Mouse (Mus musculus): ENCODE measurements around the gene Lamc3.
"Not testable (repeated sequence)": the region's sequence is repeated elsewhere in the genome, so short reads cannot be mapped to it uniquely, and the experiment has no call there.

Gene Lamc3

DNA sequence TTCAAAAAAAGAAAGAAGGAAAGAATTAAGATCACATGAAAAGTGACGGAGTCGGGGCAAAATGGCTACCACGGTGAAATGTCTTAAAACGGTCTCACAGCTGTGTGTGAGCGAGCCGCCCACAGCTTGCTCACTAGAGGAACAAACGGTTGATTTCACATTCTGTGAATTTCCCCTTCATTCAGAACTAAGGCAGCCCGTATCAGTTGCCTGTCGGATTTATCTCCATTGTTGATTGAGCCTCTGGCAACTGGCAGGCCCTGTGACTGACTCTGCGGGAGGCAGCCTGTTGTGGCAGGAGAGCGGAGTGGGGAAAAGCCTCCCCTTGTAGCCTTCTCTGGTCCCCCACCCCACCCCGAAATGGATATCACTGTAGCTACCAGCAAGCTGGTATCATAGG, 10.6 kb upstream of the Lamc3 start:
- in situ Hi-C loops (cut with MboI, MseI) = no loop called here

DNA sequence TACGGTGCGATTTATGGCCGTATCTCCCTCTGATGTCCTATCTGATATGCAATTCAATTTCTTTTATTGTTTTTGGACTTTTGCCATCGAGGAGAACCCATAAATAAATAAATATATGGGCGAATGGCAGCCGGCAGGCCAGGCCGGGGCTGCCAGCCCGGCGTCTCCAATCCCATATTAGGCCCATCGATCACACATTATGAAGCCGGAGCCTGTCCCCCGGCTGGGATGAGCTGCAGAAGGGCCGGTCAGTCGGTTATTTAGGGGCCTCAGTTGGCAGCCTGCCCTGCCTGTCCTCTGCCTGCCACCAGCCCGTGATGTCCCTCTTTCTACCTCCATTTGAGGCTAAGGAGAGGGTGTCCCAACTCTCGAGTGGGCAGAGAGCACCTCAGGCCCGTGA, 8.5 kb upstream of the Lamc3 start:
- in situ Hi-C loops (cut with MboI, MseI) = no loop called here

DNA sequence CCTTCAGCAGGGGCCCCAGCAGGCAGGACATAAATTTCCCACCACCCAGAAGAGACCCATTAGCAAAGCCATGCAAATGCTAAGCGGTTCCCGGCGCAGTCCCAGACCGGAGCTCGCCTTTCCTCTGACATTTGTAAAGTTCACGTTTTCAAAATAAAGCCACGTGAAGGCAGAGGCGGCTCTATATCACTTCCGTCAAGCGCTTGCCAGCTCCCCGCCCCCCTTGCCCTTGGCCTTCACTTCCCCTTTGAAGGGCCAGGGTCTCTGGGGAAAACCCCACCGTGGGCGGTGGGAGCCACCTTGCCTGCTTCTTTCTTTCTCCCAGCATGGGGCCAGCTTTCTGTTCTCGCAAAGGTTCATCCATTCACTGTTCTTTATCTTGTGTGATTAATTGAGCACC, 6.2 kb upstream of the Lamc3 start:
- in situ Hi-C loops (cut with MboI, MseI) = loop anchor here (10.0 kb wide), 1 partner anchor 66 kb away; the partner anchor contains the start of gene Qrfp

DNA sequence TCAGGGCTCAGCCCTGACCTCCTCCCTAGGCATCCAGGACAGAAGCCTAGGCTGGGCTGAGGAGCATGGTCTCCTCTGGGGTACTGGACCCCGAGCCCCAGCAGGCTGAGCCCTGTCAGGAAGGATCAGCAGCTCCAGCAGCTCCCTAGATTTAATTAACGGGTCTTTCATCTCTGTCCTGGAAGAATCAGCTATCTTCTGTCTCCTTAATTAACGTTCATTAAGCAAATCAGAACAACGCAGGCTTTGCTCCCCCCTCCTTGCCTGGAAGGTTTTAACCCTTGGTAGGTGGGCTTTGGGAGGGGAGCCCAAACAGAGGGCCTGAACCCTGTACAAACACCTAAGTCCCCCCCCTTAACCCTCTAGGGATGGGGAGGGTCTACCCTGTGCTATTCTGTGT, 4.0 kb upstream of the Lamc3 start:
- in situ Hi-C loops (cut with MboI, MseI) = loop anchor here (10.0 kb wide), 1 partner anchor 68 kb away; the partner anchor contains the start of gene Qrfp

DNA sequence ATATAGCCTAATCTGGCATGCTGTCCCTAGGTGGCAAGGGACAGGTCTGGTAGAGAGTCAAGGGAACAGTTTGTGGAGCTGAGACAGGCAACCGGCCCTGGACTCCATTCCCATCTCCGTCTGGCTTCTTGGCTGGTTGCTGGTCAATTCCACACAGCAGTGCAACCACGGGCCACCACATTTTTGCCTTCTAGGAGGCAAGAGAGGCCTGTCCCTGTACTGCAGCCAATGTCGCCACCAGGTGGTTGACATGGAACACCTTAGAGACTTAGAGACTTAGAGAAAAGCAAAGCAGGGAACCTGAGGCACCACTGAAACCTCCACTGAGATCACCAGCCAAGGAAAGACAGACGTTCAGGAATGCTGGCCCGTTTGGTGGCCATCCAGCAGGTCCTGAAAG, 2.3 kb upstream of the Lamc3 start:
- in situ Hi-C loops (cut with MboI, MseI) = loop anchor here (10.0 kb wide), 1 partner anchor 70 kb away; the partner anchor contains the start of gene Qrfp

DNA sequence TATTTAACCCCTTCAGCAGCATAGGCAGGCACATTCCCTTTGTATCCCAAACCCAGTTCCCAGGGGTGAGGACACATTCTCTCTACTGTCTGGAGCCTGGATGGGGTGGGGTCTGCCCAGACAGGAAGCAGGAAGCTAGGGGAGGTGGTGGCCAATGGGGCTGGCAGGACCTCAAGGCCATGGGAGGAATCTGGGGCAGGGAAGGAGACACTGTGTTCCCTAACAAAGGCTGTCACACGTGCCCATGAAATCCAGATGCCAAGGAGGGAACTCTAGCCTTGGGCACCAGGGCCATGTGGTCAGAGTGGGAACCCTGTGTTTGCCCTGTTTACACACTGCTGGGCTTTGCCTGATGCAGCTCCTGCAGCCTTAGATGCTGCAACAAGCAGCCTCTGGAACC, 1.8 kb downstream of the Lamc3 start:
- in situ Hi-C loops (cut with MboI, MseI) = loop anchor here (10.0 kb wide), 1 partner anchor 74 kb away; the partner anchor contains the start of gene Qrfp

DNA sequence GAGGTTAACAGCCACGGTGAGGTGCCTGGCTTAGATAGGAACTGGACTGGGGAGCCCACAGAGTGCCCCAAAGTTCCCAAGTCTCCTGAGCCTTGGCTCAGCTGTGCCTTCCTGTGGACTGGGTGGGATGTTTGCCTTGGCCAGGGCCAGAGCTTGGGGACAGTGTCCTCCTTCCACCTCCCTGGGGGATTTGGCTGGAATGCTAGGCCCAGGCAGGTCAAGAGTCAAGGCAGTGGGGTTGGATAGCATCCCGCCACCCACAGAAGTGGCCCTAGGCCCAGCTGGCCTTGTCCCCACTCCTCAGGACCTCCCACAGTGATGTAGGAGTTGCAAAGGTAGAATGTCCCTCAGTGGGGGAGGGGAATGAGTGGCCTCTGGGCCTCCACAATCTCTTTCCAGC, 4.1 kb downstream of the Lamc3 start:
- in situ Hi-C loops (cut with MboI, MseI) = loop anchor here (10.0 kb wide), 1 partner anchor 1876 kb away; no protein-coding TSS in a partner anchor

DNA sequence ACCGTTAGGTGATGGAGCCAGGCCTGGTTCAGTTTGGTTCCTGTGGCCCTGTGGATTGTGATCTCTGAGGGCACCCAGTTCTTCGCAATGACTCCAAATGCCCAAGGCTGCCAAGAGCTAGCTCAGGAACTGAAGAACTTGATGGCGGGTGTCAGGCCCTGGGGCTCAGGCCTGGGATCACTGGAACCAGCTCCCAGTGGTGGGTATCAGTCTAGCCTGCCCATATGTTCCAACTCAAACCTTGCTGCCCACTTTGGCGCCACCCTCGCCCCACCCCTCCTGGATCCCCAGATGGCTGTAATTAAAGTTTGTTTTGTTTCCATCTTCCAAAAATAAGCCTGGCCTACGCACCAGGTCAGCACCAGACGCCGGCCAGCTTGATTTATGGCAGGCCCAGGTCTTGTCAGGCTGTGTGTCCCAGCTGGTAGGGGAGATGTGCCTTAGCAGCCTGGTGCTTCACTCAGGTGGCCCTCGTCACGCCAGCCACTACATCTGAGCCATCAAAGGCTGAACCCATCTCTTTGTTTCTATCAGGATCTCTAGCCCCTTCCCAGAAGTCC, 6.1 kb downstream of the Lamc3 start:
- in situ Hi-C loops (cut with MboI, MseI) = loop anchor here (10.0 kb wide), 1 partner anchor 1878 kb away; no protein-coding TSS in a partner anchor

DNA sequence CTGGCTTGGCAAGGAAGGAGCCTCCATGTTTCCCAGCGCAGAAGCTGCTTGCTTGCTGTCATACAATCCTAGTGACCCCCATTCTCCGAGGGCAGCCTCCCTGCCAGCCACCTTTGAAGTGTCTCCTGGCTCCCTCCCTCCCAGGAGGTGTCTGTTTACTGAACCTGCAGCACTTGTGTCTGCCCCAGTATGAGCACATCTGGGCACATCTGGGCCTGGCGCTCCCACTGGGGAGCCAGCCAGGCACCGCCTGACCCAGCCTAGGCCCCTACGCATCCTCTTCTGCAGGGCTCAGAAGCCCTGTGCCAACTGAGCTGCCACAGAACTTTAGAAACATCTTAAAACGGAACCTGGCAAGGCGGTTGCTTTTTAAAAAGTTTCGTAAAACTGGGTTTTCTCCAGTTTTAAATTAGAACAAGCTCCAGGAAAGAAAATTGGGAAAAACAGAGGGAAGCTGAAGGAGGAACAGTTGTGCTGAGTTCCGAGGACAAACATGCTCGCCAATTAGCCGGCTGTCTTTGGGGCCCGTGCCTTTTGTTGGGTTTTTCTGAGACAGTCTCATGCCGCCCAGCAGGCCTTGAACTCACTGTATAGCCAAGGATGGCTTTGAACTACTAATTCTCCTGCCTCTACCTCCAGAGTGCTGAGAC, 7.3 kb downstream of the Lamc3 start:
- in situ Hi-C loops (cut with MboI, MseI) = loop anchor here (10.0 kb wide), 1 partner anchor 1880 kb away; no protein-coding TSS in a partner anchor

DNA sequence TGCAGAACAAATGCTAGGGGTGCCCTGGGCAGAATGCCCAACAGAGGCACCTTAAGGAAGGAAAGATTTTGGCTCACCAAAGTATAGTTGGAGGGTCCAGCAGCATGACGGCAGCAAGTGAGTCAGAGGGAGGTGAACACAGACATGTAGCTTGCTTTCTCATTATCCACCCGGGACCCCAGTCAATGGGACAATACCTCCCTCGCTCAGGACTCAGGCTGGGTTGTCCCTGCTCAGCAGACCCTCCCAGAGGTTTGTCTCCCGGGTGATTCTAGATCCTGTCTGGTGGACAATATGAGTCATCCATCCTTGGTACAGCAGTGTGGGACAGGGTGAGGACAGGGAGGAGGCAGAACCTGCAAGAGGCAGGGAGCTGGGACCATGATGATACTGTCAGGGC, 13.8 kb downstream of the Lamc3 start:
- in situ Hi-C loops (cut with MboI, MseI) = no loop called here

DNA sequence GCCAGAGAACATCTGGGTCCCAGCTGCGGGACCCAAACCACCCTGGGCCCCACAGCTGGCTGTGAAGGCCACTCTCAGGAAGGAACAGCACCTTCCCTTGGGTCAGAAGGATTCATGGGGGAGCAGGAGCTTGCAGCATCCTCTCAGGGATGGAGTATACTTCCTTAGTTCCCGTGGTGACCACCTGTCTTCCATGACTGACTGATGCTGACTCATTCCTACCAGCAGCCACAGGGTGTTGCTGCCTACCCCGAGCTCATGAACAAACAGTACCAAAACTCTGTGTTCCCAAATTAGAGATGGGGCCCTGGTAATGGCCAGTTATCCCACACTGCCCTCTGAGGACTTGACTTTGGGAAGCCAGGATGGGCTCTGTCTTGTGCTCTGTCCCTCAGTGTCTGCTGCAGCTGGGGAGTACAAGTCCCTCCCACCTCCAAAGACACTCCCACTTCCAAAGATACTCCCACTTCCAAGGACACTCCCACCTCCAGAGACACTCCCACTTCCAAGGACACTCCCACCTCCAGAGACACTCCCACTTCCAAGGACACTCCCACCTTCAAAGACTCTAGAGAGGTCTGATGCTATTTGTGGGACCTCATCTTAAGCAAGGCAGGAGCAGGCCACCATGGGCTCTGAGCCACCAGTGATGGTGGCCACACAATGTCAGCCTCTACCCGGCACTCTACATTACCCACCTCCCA, 14.7 kb downstream of the Lamc3 start:
- in situ Hi-C loops (cut with MboI, MseI) = no loop called here

DNA sequence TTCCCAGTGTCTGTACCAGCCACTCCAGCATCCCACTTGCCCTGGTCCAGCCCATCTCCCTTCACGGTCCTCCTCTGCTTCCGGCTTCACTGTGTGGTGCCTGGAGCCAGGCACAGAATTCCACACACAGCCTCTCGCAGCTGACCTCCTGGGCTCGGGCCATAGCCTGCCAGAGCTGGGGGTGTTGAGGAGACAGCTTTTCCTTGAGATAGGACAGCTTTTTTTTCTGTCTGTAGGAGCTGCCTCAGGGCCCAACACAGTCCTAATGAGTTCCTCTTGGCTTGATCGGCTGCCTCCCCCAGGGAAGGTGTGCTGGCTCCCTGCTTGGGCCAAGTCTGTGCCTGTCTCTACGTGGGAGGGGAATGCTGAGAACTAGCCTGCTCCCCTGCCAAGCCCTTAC, 17.0 kb downstream of the Lamc3 start:
- in situ Hi-C loops (cut with MboI, MseI) = no loop called here

DNA sequence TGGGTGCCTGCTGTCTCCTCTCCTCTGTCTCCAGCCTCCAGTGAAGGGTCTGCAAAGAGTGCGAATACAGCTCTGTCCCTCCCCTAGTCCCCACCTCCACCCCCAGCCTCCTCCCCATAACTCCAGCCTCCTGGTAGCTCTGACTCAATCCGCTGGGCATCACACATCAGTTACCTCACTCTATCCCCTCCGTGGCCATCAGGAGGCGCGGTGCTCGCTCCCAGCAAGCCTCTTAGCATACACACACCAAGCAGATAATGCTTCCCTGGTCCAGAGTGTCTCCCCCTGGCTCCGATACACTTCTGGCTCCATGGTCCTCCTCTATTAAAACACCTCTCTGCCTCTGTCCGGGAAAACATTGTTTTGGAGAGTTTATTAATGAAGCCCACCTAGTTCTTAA, 17.5 kb downstream of the Lamc3 start:
- in situ Hi-C loops (cut with MboI, MseI) = no loop called here

DNA sequence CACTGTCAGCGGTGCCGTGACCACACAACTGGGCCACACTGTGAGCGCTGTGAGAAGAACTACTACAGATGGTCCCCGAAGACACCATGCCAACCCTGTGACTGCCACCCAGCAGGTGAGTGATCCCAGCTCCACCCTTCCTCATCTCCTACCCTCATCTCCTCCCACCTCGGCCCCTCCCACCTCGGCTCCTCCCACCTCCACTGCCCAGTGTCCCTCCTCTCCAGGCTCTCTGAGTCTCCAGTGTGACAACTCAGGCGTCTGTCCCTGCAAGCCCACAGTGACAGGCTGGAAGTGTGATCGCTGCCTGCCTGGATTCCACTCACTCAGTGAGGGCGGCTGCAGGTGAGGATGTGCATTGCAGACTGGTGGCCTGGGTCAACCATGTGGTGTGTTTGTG, 18.6 kb downstream of the Lamc3 start:
- in situ Hi-C loops (cut with MboI, MseI) = no loop called here

DNA sequence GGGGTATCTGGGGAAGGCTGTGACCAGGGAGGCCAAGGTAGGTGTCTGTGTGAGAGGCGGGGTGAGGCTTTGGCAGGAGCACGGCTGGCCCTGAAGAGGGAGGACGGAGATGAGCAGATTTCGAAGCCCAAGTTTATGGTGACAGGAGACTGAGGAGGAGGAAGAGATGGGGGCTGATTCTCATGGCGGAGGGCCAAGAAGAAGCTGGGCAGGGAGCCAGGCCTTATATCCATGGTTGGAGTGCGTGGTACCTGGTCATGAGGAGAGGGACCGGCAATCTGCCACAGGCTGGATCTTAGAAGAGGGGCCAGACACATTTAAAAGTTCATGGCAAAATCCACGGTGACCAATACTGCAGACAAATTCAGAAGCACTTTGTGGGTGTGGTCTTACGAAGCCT, 19.3 kb downstream of the Lamc3 start:
- in situ Hi-C loops (cut with MboI, MseI) = no loop called here

DNA sequence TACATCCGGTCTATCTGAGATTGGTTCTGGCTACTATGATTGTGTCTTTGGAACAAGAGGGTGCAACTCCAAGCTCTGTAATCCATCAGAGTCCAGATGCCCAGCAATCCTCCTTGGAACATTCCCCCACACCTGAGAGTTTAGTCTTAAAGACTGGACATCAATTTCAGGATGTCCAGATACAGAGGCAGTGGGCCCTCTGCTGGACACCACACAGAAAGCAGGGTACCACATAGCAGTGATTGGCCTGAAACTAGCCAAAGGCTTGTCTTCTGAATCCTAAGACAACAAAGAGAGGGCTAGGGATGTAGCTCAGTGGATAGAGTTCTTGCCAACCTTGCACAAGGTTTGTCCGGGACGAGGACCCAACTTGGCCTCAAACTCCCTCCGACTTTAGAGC, 25.5 kb downstream of the Lamc3 start:
- in situ Hi-C loops (cut with MboI, MseI) = no loop called here

DNA sequence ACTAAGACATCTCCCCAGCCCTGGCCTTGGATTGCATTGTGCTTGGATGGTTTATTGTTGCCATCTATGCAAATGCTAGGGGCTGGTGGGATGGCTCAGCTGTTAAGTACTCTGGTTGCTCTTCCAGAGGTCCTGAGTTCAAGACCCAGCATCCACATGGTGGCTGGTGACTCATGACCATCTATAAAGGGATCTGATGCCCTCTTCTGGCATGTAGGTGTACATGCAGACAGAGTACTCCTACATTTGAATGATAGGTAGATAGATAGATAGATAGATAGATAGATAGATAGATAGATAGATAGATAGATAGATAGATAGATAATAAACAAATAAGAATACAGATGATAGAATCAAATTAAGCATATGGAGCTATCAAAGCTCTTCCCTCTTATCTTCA, 27.1 kb downstream of the Lamc3 start:
- in situ Hi-C loops (cut with MboI, MseI) = not testable (repeated sequence)

DNA sequence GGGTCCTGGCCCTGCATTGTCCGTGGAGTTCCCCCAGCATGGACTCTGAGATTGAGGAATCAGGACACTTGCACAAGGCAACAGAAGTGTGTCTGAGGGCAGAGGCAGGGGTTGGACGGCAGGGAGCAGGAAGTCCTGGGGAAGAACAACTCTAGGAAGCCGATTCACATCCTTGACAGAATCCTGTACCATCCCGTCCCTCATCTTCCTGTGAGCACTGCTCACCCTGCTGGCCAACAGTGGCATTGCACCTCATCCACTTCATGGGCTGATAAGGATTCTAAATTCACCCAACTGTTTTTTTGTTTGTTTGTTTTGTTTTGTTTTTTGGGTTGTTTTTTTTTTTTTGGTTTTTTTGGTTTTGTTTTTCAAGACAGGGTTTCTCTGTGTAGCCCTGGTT, 28.0 kb downstream of the Lamc3 start:
- in situ Hi-C loops (cut with MboI, MseI) = no loop called here

DNA sequence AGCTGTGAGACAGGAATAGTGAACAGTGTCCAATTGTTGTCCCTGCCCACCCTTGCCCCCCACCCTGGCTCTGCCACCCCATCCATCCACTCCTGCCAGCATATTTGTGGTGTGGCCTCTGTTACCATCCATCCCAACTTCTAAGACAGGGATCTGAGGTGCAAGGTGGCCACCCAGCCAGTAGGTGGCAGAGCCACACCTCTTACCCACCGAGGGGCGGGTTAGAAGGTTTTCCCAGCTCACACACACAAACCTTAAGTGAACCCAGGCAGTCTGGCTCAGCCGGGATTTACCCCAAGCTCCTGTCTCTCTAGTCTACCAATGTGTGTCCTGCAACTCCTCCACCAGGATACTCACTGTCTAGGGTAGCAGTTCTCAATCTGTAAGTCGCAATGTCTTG, 30.5 kb downstream of the Lamc3 start:
- in situ Hi-C loops (cut with MboI, MseI) = no loop called here

DNA sequence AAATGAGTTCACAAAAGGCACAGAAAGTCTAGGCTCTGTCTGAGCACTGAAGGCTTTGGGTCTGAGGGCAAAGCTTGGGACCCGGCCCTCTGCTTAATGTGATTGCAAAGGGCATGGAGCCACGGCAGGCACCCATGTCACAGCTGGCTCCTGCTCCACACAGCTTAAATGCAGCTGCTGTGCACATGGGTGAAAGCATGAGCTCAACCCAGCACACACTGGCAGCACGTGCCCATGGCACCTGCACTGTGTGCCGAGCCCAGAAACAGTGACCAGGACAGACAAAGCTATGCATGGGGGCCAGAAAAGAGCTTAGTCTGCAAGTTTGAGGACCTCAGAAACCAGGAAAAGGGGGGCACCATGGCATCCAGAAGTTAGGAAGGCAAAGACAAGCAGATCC, 36.6 kb downstream of the Lamc3 start:
- in situ Hi-C loops (cut with MboI, MseI) = no loop called here

DNA sequence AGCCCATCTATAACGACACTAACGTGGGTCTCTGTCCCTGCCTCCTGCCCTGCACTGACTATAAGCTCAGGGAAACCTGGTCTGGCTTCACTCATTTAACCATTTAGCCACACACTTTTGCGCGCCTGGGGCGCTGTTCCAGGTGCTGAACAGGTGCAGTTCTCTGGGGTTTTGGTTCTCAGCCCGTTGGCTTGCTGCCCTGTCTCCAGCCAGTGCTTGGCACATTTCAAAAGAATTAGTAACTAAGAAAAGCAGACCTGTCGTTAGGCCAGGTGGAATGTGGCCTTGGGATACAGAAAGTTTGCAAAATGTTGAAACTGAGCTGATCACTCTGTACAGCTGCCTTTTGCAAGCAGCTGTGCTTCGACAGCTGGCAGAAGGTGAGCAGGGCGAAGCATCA, 37.7 kb downstream of the Lamc3 start:
- in situ Hi-C loops (cut with MboI, MseI) = no loop called here

DNA sequence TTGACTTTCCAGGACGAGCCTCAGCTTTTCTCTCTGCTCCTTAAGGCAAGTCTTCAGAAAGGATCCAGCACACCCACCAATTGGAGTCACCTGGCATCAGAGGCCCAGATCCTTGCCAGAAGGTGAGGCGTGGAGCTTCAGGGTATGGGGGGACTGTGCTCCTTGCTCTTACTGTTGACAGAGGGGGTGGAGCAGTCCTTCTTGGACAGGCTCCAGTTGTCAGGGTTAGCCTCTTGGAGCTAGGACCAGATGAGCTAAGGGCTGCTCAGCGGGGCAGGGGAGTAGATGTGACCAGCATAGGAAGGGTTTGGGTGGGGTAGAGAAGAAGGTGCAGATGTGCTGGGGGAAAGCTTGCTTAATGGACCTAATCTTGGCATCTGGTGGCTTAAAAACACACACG, 38.8 kb downstream of the Lamc3 start:
- in situ Hi-C loops (cut with MboI, MseI) = no loop called here

DNA sequence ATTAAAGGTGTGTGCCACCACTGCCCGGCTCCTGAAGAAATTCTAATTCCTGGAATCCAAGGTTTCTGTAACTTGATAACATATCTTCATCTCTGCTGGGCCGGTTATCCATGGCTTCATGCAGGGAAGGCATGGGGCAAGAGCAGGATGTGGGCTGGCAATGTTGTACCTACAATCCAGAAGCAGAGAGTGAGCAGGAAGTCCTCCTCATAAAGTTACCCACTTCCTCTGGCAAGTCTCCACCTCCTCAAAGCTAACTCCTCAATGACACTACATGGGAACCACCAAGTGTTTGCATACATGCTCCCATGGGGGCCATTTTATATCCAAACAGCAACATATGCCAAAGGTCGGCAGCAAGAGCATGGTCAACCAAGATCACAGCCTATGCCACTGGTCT, 42.6 kb downstream of the Lamc3 start:
- in situ Hi-C loops (cut with MboI, MseI) = no loop called here
